Mouse (Mus musculus) heart, postnatal 0 days (tissue): ENCODE results near the gene Akr1b8. TPM values are rescaled to one million over a fixed set of nuclear protein-coding genes. Genes with fewer than 3 reads are reported as not detected.
"Not testable (repeated sequence)": the region's sequence is repeated elsewhere in the genome, so short reads cannot be mapped to it uniquely, and the experiment has no call there.

ENCODE experiments used
- ATAC-seq: fragments of 200-750 bp; cut with Nextera tagmentation; 2 replicates; pipeline ENCODE4 v1.8.0; 2017; ENCODE audit warnings: low read depth, moderate number of reproducible peaks, moderate library complexity; ENCODE audit not compliant: insufficient read depth
- DNase-seq: peaks from one replicate; pipeline ENCODE4 v3.0.0-alpha.2; 2016; ENCODE audit warnings: low spot score
- H3K27ac ChIP-seq: fragments of 300-500 bp; sonication (generic); 2 replicates; pipeline ENCODE4 v1.5.1; 2014; ENCODE audit warnings: low read depth, mild to moderate bottlenecking
- H3K27me3 ChIP-seq: fragments of 300-500 bp; sonication (generic); 2 replicates; pipeline ENCODE4 v1.6.1; 2014; ENCODE audit warnings: low read length, mixed read lengths; ENCODE audit not compliant: control insufficient read depth, insufficient read depth
- H3K36me3 ChIP-seq: fragments of 300-500 bp; sonication (generic); replicated peaks from 2 replicates; pipeline ENCODE4 v1.6.1; 2014; ENCODE audit warnings: low read length, mixed read lengths; ENCODE audit not compliant: control insufficient read depth, insufficient read depth
- H3K4me1 ChIP-seq: fragments of 300-500 bp; sonication (generic); 2 replicates; pipeline ENCODE4 v1.6.1; 2014; ENCODE audit warnings: antibody characterized with exemption; ENCODE audit not compliant: control insufficient read depth, insufficient read depth
- H3K4me2 ChIP-seq: fragments of 300-500 bp; sonication (generic); 2 replicates; pipeline ENCODE4 v1.6.1; 2014; ENCODE audit warnings: low read depth, mild to moderate bottlenecking, low read length, moderate library complexity
- H3K4me3 ChIP-seq: fragments of 300-500 bp; sonication (generic); 2 replicates; pipeline ENCODE4 v1.5.1; 2014; ENCODE audit warnings: low read depth, low read length
- H3K9ac ChIP-seq: fragments of 300-500 bp; sonication (generic); replicated peaks from 2 replicates; pipeline ENCODE4 v1.6.1; 2014; ENCODE audit warnings: low read depth, low read length, mixed read lengths
- H3K9me3 ChIP-seq: fragments of 300-500 bp; sonication (generic); replicated peaks from 2 replicates; pipeline ENCODE4 v1.6.1; 2016; ENCODE audit warnings: low read length; ENCODE audit not compliant: control insufficient read depth
- CTCF ChIP-seq: IDR thresholded peaks from 2 replicates; pipeline ENCODE4 v1.5.1; 2016; ENCODE audit warnings: antibody characterized with exemption, control low read depth, low read depth
- EP300 ChIP-seq: IDR thresholded peaks from 2 replicates; pipeline ENCODE4 v1.6.1; 2016; ENCODE audit warnings: antibody characterized with exemption, low read depth
- WGBS: fragments of 180-500 bp; shearing (Covaris S2); extraction: QIAGEN DNeasy Blood & Tissue Kit; methylation state at CpG from one replicate; pipeline ENCODE4 v1.1.7; 2014; 5-methylcytosine and 5-hydroxymethylcytosine counted together
- polyA plus RNA-seq: library from polyadenylated mRNA; unstranded; fragments of >200 nt; fragmentation: Nextera tagmentation; extraction: Ambion mirVana; gene quantifications from 2 replicates; pipeline ENCODE4 v1.2.1, GENCODE M21; 2015
- total RNA-seq: library from RNA; depleted of rRNA; stranded (reverse); fragments of >200 nt; gene quantifications from 2 replicates; pipeline ENCODE4 v1.2.3, GENCODE M21; 2014; ENCODE audit warnings: low replicate concordance

Gene Akr1b8
- total and polyA plus RNA-seq, 2 experiments from 2014 or later = 1.3 to 8.5 TPM

- WGBS = 58% methylated on average over 7 of the region's 7 CpGs
- no peaks in the 10 kb centered on the region for H3K36me3 ChIP-seq
- no peak overlapping the region for H3K9ac ChIP-seq
- ATAC-seq (no peak), DNase-seq (no peak)
- H3K4me1 ChIP-seq = no peaks in the 10 kb centered on the region
- H3K27me3 ChIP-seq = no peaks in the 10 kb centered on the region
- no peak overlapping the region for H3K27ac ChIP-seq
- no peaks in the 10 kb centered on the region for H3K9me3 ChIP-seq
- TF ChIP-seq EP300 (no peak), CTCF (no peak)
- H3K4me2 ChIP-seq = no peak overlapping the region
- no peak overlapping the region for H3K4me3 ChIP-seq
These were observed 19.9 kb downstream of the Akr1b8 start for GRCm38 (mm10) chr6:34373841-34374240.

- not testable (repeated sequence) for H3K9ac ChIP-seq, H3K27ac ChIP-seq, H3K9me3 ChIP-seq, H3K4me1 ChIP-seq, ATAC-seq, H3K4me2 ChIP-seq, DNase-seq, H3K4me3 ChIP-seq, H3K36me3 ChIP-seq, H3K27me3 ChIP-seq
- 79% methylated on average over 5 of the region's 5 CpGs for WGBS
These were observed 22.0 kb downstream of the Akr1b8 start for GRCm38 (mm10) chr6:34375888-34376287.

- DNase-seq (no peak), ATAC-seq (no peak)
- Histone ChIP-seq H3K4me1 (peaks cover 5% of the 10 kb centered on the region; the same call in 1 of the 2 replicates), H3K9ac (no peak overlapping the region), H3K36me3 (peaks cover 11% of the 10 kb centered on the region; the same call in 1 of the 2 replicates), H3K4me3 (peak overlapping the region; percentile 66; the same call in 1 of the 2 replicates), H3K27ac (no peak overlapping the region), H3K4me2 (peak overlapping the region; percentile 94; the same call in 1 of the 2 replicates), H3K9me3 (no peaks in the 10 kb centered on the region), H3K27me3 (no peaks in the 10 kb centered on the region)
- TF ChIP-seq CTCF = no peak
- no peak for TF ChIP-seq EP300
- 38% methylated on average over 8 of the region's 8 CpGs for WGBS
These were observed 29.5 kb downstream of the Akr1b8 start for GRCm38 (mm10) chr6:34383401-34383800.

- peaks cover 18% of the 10 kb centered on the region for H3K36me3 ChIP-seq
- peaks cover 5% of the 10 kb centered on the region; the same call in 1 of the 2 replicates for H3K4me1 ChIP-seq
- peak within 1 kb of the TSS; percentile 66 for H3K4me3 ChIP-seq
- peak within 1 kb of the TSS; percentile 61 for H3K9ac ChIP-seq
- WGBS = under 1% methylated on average over 17 of the region's 17 CpGs
- peak; percentile 83 for DNase-seq
- no peaks in the 10 kb centered on the region for H3K27me3 ChIP-seq
- peak within 1 kb of the TSS; percentile 89 for H3K27ac ChIP-seq
- TF ChIP-seq EP300 (no peak), CTCF (no peak)
- H3K9me3 ChIP-seq = no peaks in the 10 kb centered on the region
- peak; percentile 93 for ATAC-seq
- H3K4me2 ChIP-seq = peak within 1 kb of the TSS; percentile 94
These were observed 30.3 kb downstream of the Akr1b8 start, which contains the start of gene Akr1b10 for GRCm38 (mm10) chr6:34384110-34384661. Gene Akr1b10, plus strand, starts transcription at chr6:34384218.

- 2% methylated on average over 13 of the region's 13 CpGs for WGBS
- Histone ChIP-seq H3K4me2 (peak overlapping the region; percentile 94), H3K27ac (peak overlapping the region; percentile 89), H3K4me3 (peak overlapping the region; percentile 66), H3K9me3 (no peaks in the 10 kb centered on the region), H3K36me3 (peaks cover 25% of the 10 kb centered on the region), H3K27me3 (no peaks in the 10 kb centered on the region), H3K4me1 (peaks cover 5% of the 10 kb centered on the region; the same call in 1 of the 2 replicates), H3K9ac (peak overlapping the region; percentile 61)
- ATAC-seq = peak; percentile 52; the same call in 1 of the 2 replicates
- peak; percentile 31 for DNase-seq
- no peak for TF ChIP-seq CTCF
- TF ChIP-seq EP300 = no peak
These were observed 30.9 kb downstream of the Akr1b8 start for GRCm38 (mm10) chr6:34384701-34385370.
